Mouse (Mus musculus) adrenal gland, adult 10 weeks (tissue): ENCODE results near the gene Serpinb3c. TPM values are rescaled to one million over a fixed set of nuclear protein-coding genes. Genes with fewer than 3 reads are reported as not detected.

Source experiments
- polyA plus RNA-seq: library from polyadenylated mRNA; stranded (reverse); fragments of 350-450 nt; fragmentation: Illumina TruSeq; extraction: RNeasy Lipid Tissue Mini Kit (QIAGEN cat#74804); gene quantifications from one replicate; pipeline ENCODE4 v1.2.3, GENCODE M21; 2014; ENCODE audit warnings: low read depth, low replicate concordance

Serpinb3c gene
- not detected for polyA plus RNA-seq

DNA sequence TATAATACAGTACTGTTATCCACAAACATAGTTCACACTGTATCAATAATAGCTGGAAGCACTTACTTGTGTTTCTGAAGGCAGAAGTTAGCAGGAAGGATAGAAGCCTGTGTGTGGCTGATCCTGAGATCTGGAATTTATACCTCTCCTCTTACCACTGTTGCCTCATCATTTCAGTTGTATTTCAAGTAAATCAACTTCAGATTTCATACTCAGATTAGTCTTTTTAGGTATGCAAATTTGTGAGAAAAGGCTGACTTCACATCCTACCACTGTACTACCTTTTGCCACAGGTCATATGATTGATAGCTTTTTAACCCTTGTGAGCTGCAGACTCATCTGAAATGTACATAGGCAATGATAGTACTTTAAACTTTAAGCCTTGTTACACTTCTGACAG lies at the start of gene Serpinb3c, which contains the start of gene Serpinb3b:
Serpinb3c (minus strand) TSS at position 111 of the 400 bp plus-strand sequence.
Serpinb3b (minus strand) TSS at position 101 of the 400 bp plus-strand sequence.

Other genes with a start within 250 kb of the Serpinb3c start
- not detected for gene Serpinb3a, start 226.1 kb downstream of the Serpinb3c start, polyA plus RNA-seq
- not detected for gene Serpinb3d, start 194.9 kb downstream of the Serpinb3c start, polyA plus RNA-seq
- gene Serpinb3b, start within 50 bp of the Serpinb3c start, polyA plus RNA-seq: not detected
- gene Serpinb11, start 82.8 kb upstream of the Serpinb3c start, polyA plus RNA-seq: not detected
- not detected for gene Serpinb7, start 121.3 kb upstream of the Serpinb3c start, polyA plus RNA-seq
- not detected for gene Serpinb2, start 233.1 kb upstream of the Serpinb3c start, polyA plus RNA-seq